In the genomic region with DNA sequence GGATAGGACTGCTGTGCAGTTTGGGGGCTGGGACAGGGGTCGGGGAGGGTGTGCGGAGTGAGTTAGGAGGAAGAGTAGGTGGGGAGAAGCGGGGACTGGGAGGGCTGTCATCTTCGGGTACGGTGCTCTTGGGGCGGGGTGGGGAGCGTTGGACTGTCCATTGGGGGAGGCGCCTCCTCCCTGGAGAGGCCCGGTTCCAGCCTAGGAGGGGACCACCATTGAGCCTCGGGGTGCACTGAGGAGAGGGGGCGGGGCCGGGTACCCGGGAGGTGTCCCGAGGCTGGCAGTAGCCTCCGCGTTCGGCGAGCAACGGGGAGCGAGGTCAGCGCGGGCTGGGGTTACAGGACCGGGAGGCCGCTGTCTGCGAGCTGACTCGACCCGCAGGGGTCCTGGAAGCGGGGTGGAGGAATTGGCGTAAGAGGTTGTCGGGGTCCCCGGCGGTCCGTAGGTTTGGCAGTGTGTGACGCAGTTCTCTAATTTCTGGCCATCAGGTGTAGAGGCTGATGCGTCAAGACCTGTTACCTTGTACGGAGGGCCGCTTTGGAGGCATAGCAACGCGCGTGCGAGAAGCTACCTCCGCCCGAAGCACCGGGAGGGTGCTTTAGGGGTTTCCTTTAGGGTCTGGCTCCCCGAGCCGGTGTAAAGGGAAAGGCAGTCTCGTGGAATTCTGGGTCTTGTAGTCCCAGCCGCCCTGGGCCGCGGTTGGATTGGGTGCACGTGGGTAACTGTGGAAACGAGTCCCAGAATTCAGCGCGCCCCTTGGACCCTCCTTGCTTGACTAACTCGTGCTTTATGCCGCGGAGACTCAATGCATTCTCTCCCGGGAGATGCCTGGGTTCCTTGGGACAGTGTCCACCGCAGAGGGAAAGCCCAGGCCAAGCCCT, we compare ENCODE assay signal across 8 mouse cellular contexts. TPM values are rescaled to one million over a fixed set of nuclear protein-coding genes. Genes with fewer than 3 reads are reported as not detected.
A peak's percentile ranks its signal among the peaks of the same experiment; 100 is the strongest.
DNase-seq lines count a peak whose midpoint lies in the region; ATAC-seq and TF ChIP-seq lines count a peak whose summit lies in the region.

No protein-coding gene starts in this region.

- DNase-seq in CH12.LX (ENCODE audit: extremely low read depth): no peak
- DNase-seq in c-Kit-positive CD71-negative TER-119-negative erythroid progenitor cells, embryonic 14.5 days (ENCODE audit: low read depth): peak; percentile 84
- DNase-seq in forebrain, embryonic 14.5 days (ENCODE audit: low spot score): peak; percentile 97
- DNase-seq in heart, postnatal 25 days (ENCODE audit: low spot score): peak; percentile 76
- DNase-seq in layer of hippocampus, adult 18-20 months (ENCODE audit: low spot score in 2 of 2): peak; percentile 87 to 96
- DNase-seq in lung, adult 2 months: peak; percentile 78
- DNase-seq in thymus, adult 18-20 months: peak; percentile 84 to 86

- H3K9ac ChIP-seq in CH12.LX (ENCODE audit: insufficient read depth, low read depth): peak overlapping the region; percentile 60; the same call in 1 of the 2 replicates
- peak overlapping the region; percentile 77 for H3K9ac ChIP-seq in forebrain, embryonic 14.5 days (ENCODE audit: low read length)

- no peak for TF ChIP-seq EP300 in CH12.LX (IDR thresholded peaks at IDR 0.05; ENCODE audit: low read length)

- dilution Hi-C loops in CH12.LX (cut with MboI; ENCODE audit: extremely low pct_ligation_motif_present, extremely low pct_unique_long_range_greater_than_20kb, low sequenced_read_pairs): no loop called here

- no peaks in the 10 kb centered on the region for H3K36me3 ChIP-seq in CH12.LX (replicated peaks in 1 of 2; ENCODE audit: control insufficient read depth in 1 of 2, insufficient read depth in 1 of 2, low read length in 1 of 2)
- no peaks in the 10 kb centered on the region for H3K36me3 ChIP-seq in forebrain, embryonic 14.5 days (ENCODE audit: control insufficient read depth, insufficient read depth, low read length)

- no peak for TF ChIP-seq POLR2A in CH12.LX (IDR thresholded peaks at IDR 0.05; ENCODE audit: low read depth, low read length)
- peak; percentile 55; the same call in 1 of the 2 replicates for TF ChIP-seq POLR2A in lung, adult 2 months (IDR thresholded peaks at IDR 0.05; ENCODE audit: borderline replicate concordance, extremely low read depth, low read depth, low read length)

- in situ Hi-C loops in CH12.LX (cut with MboI; ENCODE audit: low pct_ligation_motif_present, low pct_unique_long_range_greater_than_20kb, low sequenced_read_pairs): no loop called here

- peak overlapping the region; percentile 13 to 95 (median 81) for H3K4me3 ChIP-seq in CH12.LX (replicated peaks in 1 of 3; ENCODE audit: low read depth in 2 of 3, low read length in 2 of 3, poor library complexity in 1 of 3)
- H3K4me3 ChIP-seq in forebrain, embryonic 14.5 days (ENCODE audit: low read depth, low read length): peak overlapping the region; percentile 88
- peak overlapping the region; percentile 93 for H3K4me3 ChIP-seq in lung, adult 2 months (replicated peaks; ENCODE audit: extremely low read depth, low read depth, low read length)

- TF ChIP-seq CTCF in CH12.LX (conservative IDR thresholded peaks at IDR 0.05 in 1 of 2, IDR thresholded peaks at IDR 0.05 in 1 of 2; ENCODE audit: low read depth in 2 of 2, low read length in 2 of 2): no peak
- TF ChIP-seq CTCF in lung, adult 2 months (IDR thresholded peaks at IDR 0.05; ENCODE audit: insufficient read depth, low read length): no peak

- H3K27me3 ChIP-seq in CH12.LX (replicated peaks): no peaks in the 10 kb centered on the region
- H3K27me3 ChIP-seq in forebrain, embryonic 14.5 days (replicated peaks; ENCODE audit: control insufficient read depth, insufficient read depth, low read length): no peaks in the 10 kb centered on the region

- no peak for TF ChIP-seq RAD21 in CH12.LX (IDR thresholded peaks at IDR 0.05; ENCODE audit: low read depth, low read length)

- peak overlapping the region; percentile 99 for H3K4me2 ChIP-seq in CH12.LX (ENCODE audit: insufficient read depth, low read depth, poor library complexity, severe bottlenecking)
- peak overlapping the region; percentile 88 for H3K4me2 ChIP-seq in forebrain, embryonic 14.5 days (ENCODE audit: low read length)

- peaks cover 0 to 12% of the 10 kb centered on the region in 2 experiments; a peak in 2 of 4 replicates for H3K4me1 ChIP-seq in CH12.LX (ENCODE audit: control insufficient read depth in 1 of 2, insufficient read depth in 2 of 2)
- H3K4me1 ChIP-seq in forebrain, embryonic 14.5 days (ENCODE audit: control insufficient read depth, insufficient read depth, low read length): peaks cover 5% of the 10 kb centered on the region
- H3K4me1 ChIP-seq in lung, adult 2 months (ENCODE audit: control insufficient read depth, insufficient read depth, low read length): peaks cover 2% of the 10 kb centered on the region

- no peaks in the 10 kb centered on the region for H3K79me2 ChIP-seq in CH12.LX (replicated peaks; ENCODE audit: control insufficient read depth, extremely low read depth, insufficient read depth, poor library complexity, severe bottlenecking)

- WGBS in forebrain, embryonic 14.5 days: under 1% methylated on average over 57 of the region's 59 CpGs
- WGBS in lung, adult 2 months: under 1% methylated on average over 57 of the region's 59 CpGs

- no peak overlapping the region for H3K27ac ChIP-seq in CH12.LX (ENCODE audit: insufficient read depth, low read depth)
- H3K27ac ChIP-seq in forebrain, embryonic 14.5 days (ENCODE audit: low read depth, low read length): peak overlapping the region; percentile 97

- peak; percentile 80 for ATAC-seq in forebrain, embryonic 14.5 days
- peak; percentile 34 for ATAC-seq in neutrophil, adult 5-6 weeks (ENCODE audit: extremely low read depth, insufficient number of reproducible peaks, low FRiP score, poor library complexity, severe bottlenecking)

- no peaks in the 10 kb centered on the region for H3K9me3 ChIP-seq in CH12.LX (replicated peaks; ENCODE audit: low read length)
- H3K9me3 ChIP-seq in forebrain, embryonic 14.5 days (replicated peaks; ENCODE audit: control insufficient read depth, low read length): no peaks in the 10 kb centered on the region

- intact Hi-C loops in heart, postnatal 25 days (cut with DNase I): no loop called here

TF ChIP-seq in CH12.LX, 34 proteins besides CTCF, POLR2A, EP300 and RAD21 (continues in another document):
- TF ChIP-seq HCFC1 (IDR thresholded peaks at IDR 0.05; ENCODE audit: low read depth, low read length): peak; percentile 77
- TF ChIP-seq NRF1 (IDR thresholded peaks at IDR 0.05; ENCODE audit: low read depth, low read length): no peak
- TF ChIP-seq KAT2A (IDR thresholded peaks at IDR 0.05; ENCODE audit: insufficient replicate concordance, low read length): no peak
- no peak for TF ChIP-seq NELFE (IDR thresholded peaks at IDR 0.05; ENCODE audit: low read depth, low read length)
- TF ChIP-seq SMC3 (IDR thresholded peaks at IDR 0.05; ENCODE audit: low read depth, low read length): no peak
- TF ChIP-seq ZC3H11A (IDR thresholded peaks at IDR 0.05; ENCODE audit: low read depth, low read length): no peak
- no peak for TF ChIP-seq PAX5 (IDR thresholded peaks at IDR 0.05; ENCODE audit: low read length)
- TF ChIP-seq TCF12 (IDR thresholded peaks at IDR 0.05; ENCODE audit: low read depth, low read length): no peak
- no peak for TF ChIP-seq ZNF384 (IDR thresholded peaks at IDR 0.05; ENCODE audit: low read depth, low read length)
- no peak for TF ChIP-seq CHD2 (IDR thresholded peaks at IDR 0.05; ENCODE audit: low read length)
- no peak for TF ChIP-seq MAFK (IDR thresholded peaks at IDR 0.05; ENCODE audit: insufficient replicate concordance, low read length)
- TF ChIP-seq GABPA (IDR thresholded peaks at IDR 0.05; ENCODE audit: insufficient replicate concordance, low read depth, low read length): no peak
- TF ChIP-seq ELF1 (IDR thresholded peaks at IDR 0.05; ENCODE audit: low read depth, low read length): no peak
- TF ChIP-seq ZMIZ1 (IDR thresholded peaks at IDR 0.05; ENCODE audit: low read depth, low read length): no peak
- peak; percentile 59; the same call in 1 of the 2 replicates for TF ChIP-seq BHLHE40 (IDR thresholded peaks at IDR 0.05; ENCODE audit: low read depth, low read length)
- no peak for TF ChIP-seq ZKSCAN1 (IDR thresholded peaks at IDR 0.05; ENCODE audit: borderline replicate concordance, low read depth, low read length)
- 0 out of 2 replicates have a peak, but pooled peaks have one; percentile 31 for TF ChIP-seq MAX (IDR thresholded peaks at IDR 0.05; ENCODE audit: low read length)
- TF ChIP-seq RCOR1 (conservative IDR thresholded peaks at IDR 0.05; ENCODE audit: low read depth, low read length): no peak
- no peak for TF ChIP-seq USF2 (conservative IDR thresholded peaks at IDR 0.05; ENCODE audit: low read depth, low read length)
- TF ChIP-seq SIN3A (IDR thresholded peaks at IDR 0.05; ENCODE audit: low read length): no peak
- no peak for TF ChIP-seq USF1 (IDR thresholded peaks at IDR 0.05; ENCODE audit: low read depth, low read length)
- TF ChIP-seq JUN (IDR thresholded peaks at IDR 0.05; ENCODE audit: insufficient read depth, low read depth, low read length): no peak
- TF ChIP-seq JUND (conservative IDR thresholded peaks at IDR 0.05; ENCODE audit: low read depth, low read length): no peak
- TF ChIP-seq CHD1 (IDR thresholded peaks at IDR 0.05; ENCODE audit: low read depth, low read length): no peak
- TF ChIP-seq ETS1 (conservative IDR thresholded peaks at IDR 0.05; ENCODE audit: low read depth, low read length): no peak
- TF ChIP-seq MYC (IDR thresholded peaks at IDR 0.05; ENCODE audit: low read depth, low read length): no peak
- no peak for TF ChIP-seq E2F4 (IDR thresholded peaks at IDR 0.05; ENCODE audit: insufficient replicate concordance, low read depth, low read length)
- TF ChIP-seq POLR2AphosphoS2 (IDR thresholded peaks at IDR 0.05; ENCODE audit: low read depth, low read length): no peak
- 0 out of 2 replicates have a peak, but pooled peaks have one; percentile 10 for TF ChIP-seq UBTF (IDR thresholded peaks at IDR 0.05; ENCODE audit: low read depth, low read length)
- no peak for TF ChIP-seq MAZ (IDR thresholded peaks at IDR 0.05; ENCODE audit: low read depth, low read length)
- TF ChIP-seq TBP (conservative IDR thresholded peaks at IDR 0.05; ENCODE audit: low read depth, low read length): no peak
- no peak for TF ChIP-seq IRF4 (IDR thresholded peaks at IDR 0.05; ENCODE audit: low read depth, low read length)

RNA-seq across cellular contexts. Expression of a gene that starts 11.3 kb away (rescaled TPM):
- total RNA-seq in CH12.LX (2012; rRNA removed) (1.4 and 1.5 TPM in 2 replicates), CH12.LX (2014; rRNA removed) (1.7 and 2.2 TPM in 2 replicates)
- polyA plus RNA-seq in CH12.LX (2012; ENCODE audit: insufficient read length, low read depth): 3.3 and 3.9 TPM in 2 replicates
- 52.8 and 55.4 TPM in 2 replicates for polyA plus RNA-seq in forebrain, embryonic 14.5 days (2014; fragmentation: Nextera tagmentation; extraction: Ambion mirVana)
- total RNA-seq in heart, postnatal 25 days (2021): 10 to 100 TPM; 14.6 to 16.0 TPM
- total RNA-seq in layer of hippocampus, adult 18-20 months (2021): 100 to 1,000 TPM; 120 to 121 TPM
- polyA plus RNA-seq in lung, adult 2 months (2012; rRNA removed): 3.4 and 6.4 TPM in 2 replicates
- 6.4 and 10.4 TPM in 2 replicates for total RNA-seq in neutrophil, adult 5-6 weeks (2017)

Comparison
In these comparisons a context has a peak if more than half of its experiments do, and no peak if none do; other contexts are left out.
1. RNA of a gene that starts 11.3 kb away (total RNA-seq): 120 to 121 TPM in layer of hippocampus, adult 18-20 months; 14.6 to 16.0 TPM in heart, postnatal 25 days, 6.4 to 10.4 TPM in neutrophil, adult 5-6 weeks and 1.4 to 2.2 TPM in CH12.LX; every median in the first group is over 4 times any median in the second.
2. Peak in every context shown above with its lines, with median percentiles within 50 percentile points of each other: H3K4me3 ChIP-seq.